Mouse (Mus musculus) liver, adult 10 weeks (tissue): ENCODE data around the gene Ctbp1. TPM values are rescaled to one million over a fixed set of nuclear protein-coding genes. Genes with fewer than 3 reads are reported as not detected.

Experiments used
- polyA plus RNA-seq: library from polyadenylated mRNA; stranded (reverse); fragments of 350-450 nt; fragmentation: Illumina TruSeq; extraction: RNeasy Lipid Tissue Mini Kit (QIAGEN cat#74804); gene quantifications from one replicate; pipeline ENCODE4 v1.2.3, GENCODE M21; 2014; ENCODE audit warnings: low read depth, low replicate concordance

The Ctbp1 gene
- polyA plus RNA-seq, result 12.2 TPM

GRCm38 (mm10) chr5:33274953-33275454 lies at the start of gene Ctbp1:
Gene Ctbp1 (minus strand): TSS chr5:33274994.

GRCm38 (mm10) chr5:33218081-33218480 lies 56.7 kb downstream of the Ctbp1 start, which contains the start of gene Spon2:
Gene Spon2 (minus strand): TSS chr5:33218455.

Other genes starting within 250 kb of the Ctbp1 start
- gene Slc5a1, start 170.8 kb downstream of the Ctbp1 start, polyA plus RNA-seq, result 1.1 TPM
- gene Spon2, start 56.5 kb downstream of the Ctbp1 start, polyA plus RNA-seq, result 0.56 TPM
- 16.0 TPM for gene Maea, start 60.5 kb upstream of the Ctbp1 start, polyA plus RNA-seq
- gene Uvssa, start 103.6 kb upstream of the Ctbp1 start, polyA plus RNA-seq, result 10.1 TPM
- gene Nkx1-1, start 159.0 kb upstream of the Ctbp1 start, polyA plus RNA-seq, result not detected